Comparison of ENCODE assay signal across 15 mouse cellular contexts in genomic region chr13:52353966-52354365, GRCm38 (mm10).
"Had no signal": no experiment of that assay in that cellular context is flagged by ENCODE, and none has a peak within 500 bp of the region (broad histone marks: within the 10 kb centered on the region; RNA-seq: fewer than 3 reads in every experiment).

No protein-coding gene starts in this region.

- H3K4me1 ChIP-seq: neural tube, embryonic 15.5 days; stomach, embryonic 15.5 days had no signal

- H3K9me3 ChIP-seq: neural tube, embryonic 15.5 days; stomach, embryonic 15.5 days had no signal

- H3K4me3 ChIP-seq: neural tube, embryonic 15.5 days; stomach, embryonic 15.5 days had no signal

- H3K27ac ChIP-seq: neural tube, embryonic 15.5 days; stomach, embryonic 15.5 days; stomach, postnatal 0 days had no signal

- H3K27me3 ChIP-seq: neural tube, embryonic 15.5 days; stomach, embryonic 15.5 days had no signal

- DNase-seq: retina, postnatal 1 day; right cerebral cortex, adult 18-20 months; right cerebral cortex, postnatal 14 days; right cerebral cortex, postnatal 25 days; right cerebral cortex, postnatal 4 days; spleen, adult 18-20 months; thymus, adult 18-20 months; thymus, adult 2 months; thymus, postnatal 14 days; thymus, postnatal 25 days; thymus, postnatal 36 days; thymus, postnatal 4 days had no signal

- H3K36me3 ChIP-seq: neural tube, embryonic 15.5 days; stomach, embryonic 15.5 days had no signal

- H3K4me2 ChIP-seq: neural tube, embryonic 15.5 days; stomach, embryonic 15.5 days had no signal

- H3K9ac ChIP-seq: neural tube, embryonic 15.5 days; stomach, embryonic 15.5 days had no signal
